Mouse (Mus musculus) limb, embryonic 13.5 days (tissue): ENCODE data around the gene Arl4d. TPM values are rescaled to one million over a fixed set of nuclear protein-coding genes. Genes with fewer than 3 reads are reported as not detected.
A peak's percentile ranks its signal among the peaks of the same experiment; 100 is the strongest.
"Not testable (repeated sequence)": the region's sequence is repeated elsewhere in the genome, so short reads cannot be mapped to it uniquely, and the experiment has no call there.

ENCODE experiments used
- ATAC-seq: fragments of 200-750 bp; cut with Nextera tagmentation; 2 replicates; pipeline ENCODE4 v1.8.0; 2017; ENCODE audit warnings: low read depth, moderate number of reproducible peaks, moderate TSS enrichment; ENCODE audit not compliant: low FRiP score
- H3K27ac ChIP-seq: fragments of 300-500 bp; sonication (generic); 2 replicates; pipeline ENCODE4 v1.5.1; 2015; ENCODE audit warnings: inconsistent platforms, mild to moderate bottlenecking, moderate library complexity
- H3K27me3 ChIP-seq: fragments of 300-500 bp; sonication (generic); 2 replicates; pipeline ENCODE4 v1.6.1; 2015; ENCODE audit warnings: mild to moderate bottlenecking, inconsistent platforms
- H3K36me3 ChIP-seq: fragments of 300-500 bp; sonication (generic); 2 replicates; pipeline ENCODE4 v1.6.1; 2015; ENCODE audit warnings: inconsistent platforms, mild to moderate bottlenecking, moderate library complexity
- H3K4me1 ChIP-seq: fragments of 300-500 bp; sonication (generic); 2 replicates; pipeline ENCODE4 v1.6.1; 2015; ENCODE audit warnings: inconsistent platforms
- H3K4me2 ChIP-seq: fragments of 300-500 bp; sonication (generic); replicated peaks from 2 replicates; pipeline ENCODE4 v1.6.1; 2015; ENCODE audit warnings: inconsistent platforms, mild to moderate bottlenecking, moderate library complexity
- H3K4me3 ChIP-seq: fragments of 300-500 bp; sonication (generic); 2 replicates; pipeline ENCODE4 v1.5.1; 2015; ENCODE audit warnings: moderate library complexity, mild to moderate bottlenecking, inconsistent platforms
- H3K9ac ChIP-seq: fragments of 300-500 bp; sonication (generic); 2 replicates; pipeline ENCODE4 v1.6.1; 2015; ENCODE audit warnings: mild to moderate bottlenecking, inconsistent platforms
- H3K9me3 ChIP-seq: fragments of 300-500 bp; sonication (generic); 2 replicates; pipeline ENCODE4 v1.6.1; 2016; ENCODE audit warnings: inconsistent platforms
- WGBS: fragments of 180-500 bp; shearing (Covaris S2); methylation state at CpG from one replicate; pipeline ENCODE4 v1.1.7; 2015; 5-methylcytosine and 5-hydroxymethylcytosine counted together
- polyA plus RNA-seq: library from polyadenylated mRNA; unstranded; fragments of >200 nt; fragmentation: Nextera tagmentation; extraction: Ambion mirVana; gene quantifications from 2 replicates; pipeline ENCODE4 v1.2.1, GENCODE M21; 2015

The Arl4d gene
- polyA plus RNA-seq, 1 experiment from 2014 or later = 2.2 TPM

DNA sequence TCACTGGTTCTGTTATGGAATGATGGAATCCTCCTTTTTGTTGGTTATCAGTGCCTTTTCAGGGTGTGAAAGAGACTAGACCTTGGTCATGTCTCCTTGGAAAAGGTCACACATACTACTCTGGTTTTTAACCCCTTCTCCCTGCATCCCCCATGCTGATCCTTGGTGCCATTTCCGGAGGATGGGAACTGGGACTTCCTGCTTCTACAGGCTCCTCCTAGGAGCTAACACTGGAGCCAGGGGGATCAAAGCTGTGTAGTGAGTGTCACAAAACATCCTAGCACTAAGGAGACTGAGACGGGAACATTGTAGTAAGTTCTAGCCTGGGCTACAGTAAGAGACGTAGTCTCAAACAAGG is 7.8 kb upstream of the Arl4d start:
- WGBS = 5% methylated on average over 3 of the region's 3 CpGs
- Histone ChIP-seq H3K9me3 (no peaks in the 10 kb centered on the region), H3K27me3 (0 out of 2 replicates have a peak, but pooled peaks cover 4% of the 10 kb centered on the region), H3K27ac (peak overlapping the region; percentile 93), H3K4me2 (peak overlapping the region; percentile 57), H3K4me1 (peaks cover 5% of the 10 kb centered on the region), H3K4me3 (peak overlapping the region; percentile 30), H3K36me3 (no peaks in the 10 kb centered on the region), H3K9ac (peak overlapping the region; percentile 68; the same call in 1 of the 2 replicates)
- ATAC-seq = peak; percentile 1; the same call in 1 of the 2 replicates

DNA sequence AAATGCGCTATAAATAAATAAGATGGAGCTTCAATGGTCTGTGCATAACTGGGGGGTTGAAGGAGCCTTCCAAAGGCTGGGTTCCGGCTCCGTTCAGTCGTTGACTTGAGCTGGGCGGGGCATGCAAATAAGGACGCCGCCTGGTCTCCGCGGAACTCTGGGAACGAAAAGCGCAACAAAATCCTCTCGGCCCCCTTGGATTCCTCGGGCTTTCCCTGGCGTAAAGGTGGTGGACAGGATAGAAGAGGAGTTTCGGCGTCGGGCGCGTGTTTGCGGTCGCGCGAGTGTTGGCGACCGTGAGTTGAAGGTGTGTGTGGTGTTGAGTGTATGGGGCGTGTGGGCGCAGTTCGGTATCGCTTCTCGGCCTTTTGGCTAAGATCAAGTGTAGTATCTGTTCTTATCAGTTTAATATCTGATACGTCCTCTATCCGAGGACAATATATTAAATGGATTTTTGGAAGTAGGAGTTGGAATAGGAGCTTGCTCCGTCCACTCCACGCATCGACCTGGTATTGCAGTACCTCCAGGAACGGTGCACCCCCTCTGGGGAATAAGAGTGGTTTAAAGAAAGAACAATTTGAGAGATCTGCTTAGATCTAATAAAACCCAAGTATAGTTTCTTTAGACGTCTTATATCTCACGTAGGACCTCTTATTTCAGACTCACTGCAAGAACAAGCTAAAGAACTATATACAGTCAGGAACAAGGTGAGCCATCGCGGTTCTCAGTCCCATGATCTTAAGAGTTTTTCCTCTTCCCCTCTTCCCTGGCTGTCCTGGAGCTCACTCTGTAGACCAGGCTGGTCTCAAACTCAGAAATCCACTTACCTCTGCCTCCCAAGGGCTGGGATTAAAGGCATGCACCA is 7.2 kb upstream of the Arl4d start:
- H3K9me3 ChIP-seq, H3K36me3 ChIP-seq, H3K27me3 ChIP-seq, H3K4me1 ChIP-seq: not testable (repeated sequence)
- Histone ChIP-seq H3K27ac (peak overlapping the region; percentile 93), H3K9ac (peak overlapping the region; percentile 68), H3K4me2 (peak overlapping the region; percentile 57), H3K4me3 (peak overlapping the region; percentile 30)
- ATAC-seq = peak; percentile 94
- under 1% methylated on average over 38 of the region's 40 CpGs for WGBS

DNA sequence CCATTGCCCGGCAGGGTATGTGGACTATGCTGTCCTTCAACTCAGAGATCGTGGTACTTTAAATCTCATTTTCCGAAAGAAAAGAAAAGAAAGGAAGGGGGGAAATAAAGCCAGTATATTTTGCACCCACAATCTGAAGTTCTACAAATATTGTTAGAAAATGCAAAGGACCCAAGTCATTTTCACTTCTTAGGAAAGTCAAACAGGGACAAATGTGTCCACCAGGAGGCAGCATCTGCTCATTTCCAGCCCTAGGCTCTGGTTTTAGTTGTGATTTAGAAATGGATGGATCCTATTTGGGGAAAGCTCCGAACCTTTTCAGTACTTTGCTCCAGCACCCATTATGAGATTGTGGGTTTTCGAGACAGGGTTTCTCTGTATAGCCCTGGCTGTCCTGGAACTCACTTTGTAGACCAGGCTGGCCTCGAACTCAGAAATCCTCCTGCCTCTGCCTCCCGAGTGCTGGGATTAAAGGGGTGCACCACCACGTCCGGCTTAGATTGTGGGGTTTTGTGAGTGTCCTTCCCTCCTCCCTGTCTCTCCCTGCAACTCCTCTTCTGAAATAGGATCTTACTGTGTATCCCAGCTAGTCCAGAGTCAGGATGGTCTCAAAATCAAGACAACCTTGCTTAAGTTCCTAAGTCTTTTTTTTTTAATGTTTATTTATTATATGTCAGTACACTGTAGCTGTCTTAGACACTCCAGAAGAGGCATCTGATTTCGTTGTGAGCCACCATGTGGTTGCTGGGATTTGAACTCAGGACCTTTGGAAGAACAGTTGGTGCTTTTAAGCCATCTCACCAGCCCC is 6.4 kb upstream of the Arl4d start:
- no peak overlapping the region for H3K4me3 ChIP-seq
- no peaks in the 10 kb centered on the region for H3K27me3 ChIP-seq
- WGBS = 28% methylated on average over 10 of the region's 10 CpGs
- H3K9ac ChIP-seq = no peak overlapping the region
- no peaks in the 10 kb centered on the region for H3K9me3 ChIP-seq
- H3K27ac ChIP-seq = peak overlapping the region; percentile 55; the same call in 1 of the 2 replicates
- H3K4me2 ChIP-seq = 0 out of 2 replicates have a peak overlapping the region, but pooled peaks have one; percentile 14
- peaks cover 5% of the 10 kb centered on the region for H3K4me1 ChIP-seq
- ATAC-seq = peak; percentile 19; the same call in 1 of the 2 replicates
- H3K36me3 ChIP-seq = no peaks in the 10 kb centered on the region

DNA sequence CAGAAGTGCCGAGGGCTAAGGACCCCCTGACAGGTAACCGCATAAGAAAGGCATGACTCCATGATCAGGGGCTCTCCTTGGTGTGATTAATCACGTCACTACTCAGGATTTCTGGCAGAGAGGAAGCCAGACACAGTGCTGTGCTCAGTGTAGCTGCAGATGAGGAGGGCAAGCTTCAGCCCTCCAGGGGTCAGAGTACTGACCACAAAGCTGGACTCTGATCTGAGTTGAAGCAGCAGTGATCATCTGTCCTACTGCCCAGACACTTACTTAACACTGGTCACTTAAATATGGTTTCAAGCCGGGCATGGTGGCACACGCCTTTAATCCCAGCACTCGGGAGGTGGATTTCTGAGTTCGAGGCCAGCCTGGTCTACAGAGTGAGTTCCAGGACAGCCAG is 4.2 kb upstream of the Arl4d start:
- no peak overlapping the region for H3K4me3 ChIP-seq
- no peak overlapping the region for H3K4me2 ChIP-seq
- no peak overlapping the region for H3K27ac ChIP-seq
- no peaks in the 10 kb centered on the region for H3K27me3 ChIP-seq
- no peak overlapping the region for H3K9ac ChIP-seq
- H3K4me1 ChIP-seq = peaks cover 5% of the 10 kb centered on the region
- no peak for ATAC-seq
- H3K36me3 ChIP-seq = no peaks in the 10 kb centered on the region
- WGBS = 68% methylated on average over 7 of the region's 7 CpGs
- no peaks in the 10 kb centered on the region for H3K9me3 ChIP-seq

DNA sequence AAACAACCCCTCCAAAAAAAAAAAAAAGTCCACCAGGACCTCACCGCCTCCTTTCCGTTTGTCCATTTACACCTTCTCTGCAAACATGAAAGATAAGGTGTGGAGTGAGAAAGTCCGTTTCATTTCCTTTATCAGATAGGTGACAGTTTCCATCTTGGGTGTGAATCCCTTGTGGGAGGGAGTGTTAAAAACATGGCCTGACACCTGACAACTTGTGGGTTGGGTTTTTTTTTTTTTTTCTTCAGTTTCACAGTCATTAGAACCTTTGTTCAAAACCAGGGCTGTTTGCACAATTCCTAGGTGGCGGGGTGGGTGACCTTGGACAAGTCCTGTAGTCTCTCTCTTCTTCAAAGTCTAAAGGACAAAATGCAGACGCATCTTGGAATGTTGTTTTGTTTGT is 3.6 kb upstream of the Arl4d start:
- no peaks in the 10 kb centered on the region for H3K36me3 ChIP-seq
- H3K4me3 ChIP-seq = no peak overlapping the region
- H3K9ac ChIP-seq = no peak overlapping the region
- 41% methylated on average over 5 of the region's 5 CpGs for WGBS
- H3K27ac ChIP-seq = no peak overlapping the region
- H3K4me1 ChIP-seq = peaks cover 5% of the 10 kb centered on the region
- no peaks in the 10 kb centered on the region for H3K9me3 ChIP-seq
- peaks cover 4% of the 10 kb centered on the region; the same call in 1 of the 2 replicates for H3K27me3 ChIP-seq
- no peak overlapping the region for H3K4me2 ChIP-seq
- no peak for ATAC-seq

DNA sequence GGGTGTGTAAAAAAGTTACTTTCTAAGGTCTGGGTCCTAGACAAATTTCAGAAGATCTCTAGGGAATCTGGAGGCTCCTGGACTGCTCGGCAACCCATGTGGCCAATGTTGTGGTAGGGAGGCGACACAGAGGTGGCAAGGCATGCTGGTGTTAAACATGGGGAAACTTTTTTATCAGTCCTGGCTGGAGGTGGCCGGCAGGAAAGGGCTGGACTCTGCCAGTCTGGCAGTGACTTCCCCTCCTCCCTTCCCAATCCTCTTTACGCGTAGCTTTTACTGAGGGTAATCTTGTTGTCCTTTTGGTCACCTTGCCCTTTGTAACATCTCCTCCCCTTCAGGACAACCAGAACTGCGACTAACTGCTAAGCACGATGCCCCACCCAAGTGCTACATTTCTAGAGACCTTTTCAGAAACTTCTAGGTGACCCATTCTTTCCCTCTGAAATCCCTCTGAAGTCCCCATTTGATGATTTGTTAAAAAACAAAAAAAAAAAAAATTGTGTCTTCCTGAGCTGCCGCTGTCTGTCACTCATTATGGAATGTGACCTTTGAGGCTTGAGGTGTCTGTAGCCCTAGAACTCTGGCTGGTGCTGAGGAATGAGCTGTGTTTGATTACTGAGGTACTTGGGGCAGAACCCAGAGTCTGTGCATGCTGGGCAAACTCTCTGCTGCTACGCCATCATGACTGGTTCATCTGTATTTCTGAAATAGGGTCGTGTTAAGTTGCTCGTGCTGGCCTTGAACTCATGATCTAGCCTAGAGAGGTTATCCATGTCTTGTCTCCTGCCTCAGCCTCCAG is 1.9 kb upstream of the Arl4d start:
- 35% methylated on average over 11 of the region's 11 CpGs for WGBS
- peaks cover 10% of the 10 kb centered on the region; the same call in 1 of the 2 replicates for H3K27me3 ChIP-seq
- no peaks in the 10 kb centered on the region; the same call in 1 of the 2 replicates for H3K4me1 ChIP-seq
- no peaks in the 10 kb centered on the region for H3K36me3 ChIP-seq
- no peak overlapping the region for H3K4me3 ChIP-seq
- no peak overlapping the region for H3K4me2 ChIP-seq
- ATAC-seq = no peak
- no peak overlapping the region for H3K27ac ChIP-seq
- H3K9me3 ChIP-seq = no peaks in the 10 kb centered on the region
- H3K9ac ChIP-seq = no peak overlapping the region

DNA sequence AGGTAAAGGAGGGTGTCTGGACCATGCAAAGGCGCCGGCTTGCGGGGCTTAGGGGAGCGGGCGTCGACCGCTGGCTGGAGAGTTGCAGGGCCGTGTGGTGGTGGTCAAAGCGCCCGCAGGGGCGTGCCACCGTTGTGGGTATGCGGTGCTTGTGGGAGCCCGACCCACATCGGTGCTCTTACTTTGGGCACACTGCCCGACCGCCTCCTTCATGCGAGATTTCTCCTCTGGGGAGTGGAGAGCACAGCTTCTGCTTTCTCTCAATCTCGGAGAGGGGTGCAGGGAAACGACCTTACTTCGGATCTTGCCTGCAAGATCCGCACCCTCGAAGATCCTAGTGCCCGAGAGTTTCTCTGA is 273 bp downstream of the Arl4d start:
- ATAC-seq = no peak
- H3K36me3 ChIP-seq = no peaks in the 10 kb centered on the region
- H3K4me3 ChIP-seq = peak overlapping the region; percentile 57
- H3K9ac ChIP-seq = peak overlapping the region; percentile 66
- peaks cover 10% of the 10 kb centered on the region; the same call in 1 of the 2 replicates for H3K27me3 ChIP-seq
- H3K27ac ChIP-seq = peak overlapping the region; percentile 59; the same call in 1 of the 2 replicates
- H3K4me1 ChIP-seq = no peaks in the 10 kb centered on the region; the same call in 1 of the 2 replicates
- H3K9me3 ChIP-seq = no peaks in the 10 kb centered on the region
- WGBS = under 1% methylated on average over 24 of the region's 24 CpGs
- peak overlapping the region; percentile 83 for H3K4me2 ChIP-seq

DNA sequence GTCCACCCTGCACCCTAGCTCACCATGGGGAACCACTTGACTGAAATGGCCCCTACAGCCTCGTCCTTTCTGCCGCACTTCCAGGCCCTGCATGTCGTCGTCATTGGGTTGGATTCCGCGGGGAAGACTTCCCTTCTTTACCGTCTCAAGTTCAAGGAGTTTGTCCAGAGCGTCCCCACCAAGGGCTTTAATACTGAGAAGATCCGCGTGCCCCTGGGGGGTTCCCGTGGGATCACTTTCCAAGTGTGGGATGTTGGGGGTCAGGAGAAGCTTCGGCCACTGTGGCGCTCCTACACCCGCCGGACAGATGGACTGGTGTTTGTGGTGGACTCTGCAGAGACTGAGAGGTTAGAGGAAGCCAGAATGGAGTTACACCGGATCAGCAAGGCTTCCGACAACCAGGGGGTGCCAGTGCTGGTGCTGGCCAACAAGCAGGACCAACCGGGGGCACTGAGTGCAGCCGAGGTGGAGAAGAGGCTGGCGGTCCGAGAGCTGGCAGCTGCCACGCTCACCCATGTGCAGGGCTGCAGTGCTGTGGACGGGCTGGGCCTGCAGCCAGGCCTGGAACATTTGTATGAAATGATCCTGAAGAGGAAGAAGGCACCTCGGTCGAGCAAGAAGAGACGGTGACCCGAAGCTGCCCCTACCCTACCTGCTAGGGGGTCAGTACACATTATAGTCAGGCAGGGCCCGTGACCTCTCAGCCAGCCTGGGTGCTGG is 1.4 kb downstream of the Arl4d start:
- no peak overlapping the region for H3K4me3 ChIP-seq
- peaks cover 10% of the 10 kb centered on the region; the same call in 1 of the 2 replicates for H3K27me3 ChIP-seq
- H3K4me1 ChIP-seq = no peaks in the 10 kb centered on the region; the same call in 1 of the 2 replicates
- no peaks in the 10 kb centered on the region for H3K36me3 ChIP-seq
- ATAC-seq = no peak
- no peak overlapping the region for H3K27ac ChIP-seq
- H3K9ac ChIP-seq = no peak overlapping the region
- no peaks in the 10 kb centered on the region for H3K9me3 ChIP-seq
- no peak overlapping the region; the same call in 1 of the 2 replicates for H3K4me2 ChIP-seq
- 70% methylated on average over 28 of the region's 28 CpGs for WGBS

DNA sequence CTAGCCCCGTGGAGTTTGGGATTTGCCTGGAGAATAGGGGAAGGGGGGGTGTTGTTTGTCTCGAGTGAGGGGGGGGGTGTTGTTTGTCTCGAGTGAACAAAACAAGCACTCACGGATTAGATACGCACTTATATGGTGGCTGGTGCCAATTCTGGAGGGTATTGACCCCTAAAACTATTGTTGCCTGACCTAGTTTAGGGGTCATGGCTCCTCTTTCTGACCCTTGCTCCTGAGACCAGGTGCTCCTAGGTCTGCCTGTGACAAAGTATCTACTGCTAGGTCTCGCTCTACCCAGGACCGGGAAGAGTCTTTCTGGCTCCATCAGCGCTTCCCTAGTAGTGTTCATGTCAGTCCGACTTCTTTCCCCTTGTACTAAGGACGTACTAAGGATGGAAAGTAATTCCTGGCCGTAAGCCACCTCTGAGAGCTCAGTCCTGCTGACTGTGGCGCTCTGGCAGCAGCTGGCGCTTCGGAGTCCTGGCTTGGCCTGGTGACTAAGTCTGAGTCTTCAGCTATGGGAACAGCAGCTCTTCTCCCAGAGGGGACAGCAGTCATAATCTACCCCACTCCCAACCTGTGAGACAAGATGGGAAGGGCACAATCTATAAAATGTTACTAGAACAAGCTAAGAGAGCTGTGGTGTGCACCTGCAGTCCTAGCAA is 2.7 kb downstream of the Arl4d start:
- Histone ChIP-seq H3K27me3 (peaks cover 10% of the 10 kb centered on the region; the same call in 1 of the 2 replicates), H3K4me3 (no peak overlapping the region), H3K9me3 (no peaks in the 10 kb centered on the region), H3K4me1 (no peaks in the 10 kb centered on the region; the same call in 1 of the 2 replicates), H3K9ac (no peak overlapping the region), H3K4me2 (no peak overlapping the region), H3K27ac (no peak overlapping the region), H3K36me3 (no peaks in the 10 kb centered on the region)
- no peak for ATAC-seq
- 77% methylated on average over 14 of the region's 14 CpGs for WGBS

DNA sequence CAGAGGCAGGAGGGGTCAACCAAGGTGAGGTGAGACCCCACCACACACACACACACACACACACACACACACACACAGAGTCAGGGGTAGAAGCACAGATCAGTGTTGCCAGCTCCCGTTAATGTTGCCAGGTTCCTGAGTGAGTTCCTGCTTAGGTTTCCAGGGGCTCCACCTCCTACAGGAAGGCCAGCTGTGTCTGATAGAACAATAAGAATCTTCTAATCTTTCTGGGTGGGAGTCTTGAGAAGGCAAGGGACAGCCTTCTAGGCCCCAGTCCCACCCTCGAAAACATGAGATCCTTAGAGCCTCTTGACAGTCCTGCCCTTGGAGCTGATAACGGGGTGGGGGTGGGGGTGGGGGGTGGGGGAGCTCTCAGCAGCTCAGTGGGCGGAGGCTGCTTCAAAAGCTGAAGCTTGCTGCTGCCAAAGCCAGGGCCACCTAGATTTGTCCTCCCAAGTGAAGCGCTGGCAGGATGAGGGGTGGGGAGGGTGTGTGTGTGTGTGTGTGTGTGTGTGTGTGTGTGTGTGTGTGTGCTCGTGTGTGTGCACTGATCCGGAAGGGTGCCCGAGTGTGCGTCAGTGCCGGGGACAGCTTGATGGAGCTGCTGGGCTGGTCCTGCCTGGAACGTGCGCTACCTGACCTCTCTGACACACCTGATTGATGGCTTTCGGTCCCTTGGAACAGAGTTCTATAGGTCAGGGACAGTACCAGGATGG is 3.4 kb downstream of the Arl4d start:
- no peaks in the 10 kb centered on the region for H3K36me3 ChIP-seq
- no peak overlapping the region for H3K4me2 ChIP-seq
- H3K9ac ChIP-seq = no peak overlapping the region
- WGBS = 39% methylated on average over 13 of the region's 13 CpGs
- H3K9me3 ChIP-seq = no peaks in the 10 kb centered on the region
- H3K4me1 ChIP-seq = no peaks in the 10 kb centered on the region; the same call in 1 of the 2 replicates
- no peak for ATAC-seq
- H3K27me3 ChIP-seq = peaks cover 10% of the 10 kb centered on the region; the same call in 1 of the 2 replicates
- no peak overlapping the region for H3K27ac ChIP-seq
- H3K4me3 ChIP-seq = no peak overlapping the region
